19 mouse cellular contexts compared by ENCODE assay signal in genomic region chrX:159638500-159639227, GRCm38 (mm10). TPM values are rescaled to one million over a fixed set of nuclear protein-coding genes. Genes with fewer than 3 reads are reported as not detected.
A peak's percentile ranks its signal among the peaks of the same experiment; 100 is the strongest.
DNase-seq lines count a peak whose midpoint lies in the region; ATAC-seq and TF ChIP-seq lines count a peak whose summit lies in the region.
"Had no signal": no experiment of that assay in that cellular context is flagged by ENCODE, and none has a peak within 500 bp of the region (broad histone marks: within the 10 kb centered on the region; RNA-seq: fewer than 3 reads in every experiment).

No protein-coding gene starts in this region.

- dilution Hi-C loops in CH12.LX (cut with MboI; ENCODE audit: extremely low pct_ligation_motif_present, extremely low pct_unique_long_range_greater_than_20kb, low sequenced_read_pairs), result no loop called here

- no peaks in the 10 kb centered on the region for H3K9me3 ChIP-seq in CH12.LX (replicated peaks; ENCODE audit: low read length)
- H3K9me3 ChIP-seq in liver, embryonic 12.5 days (replicated peaks), result no peaks in the 10 kb centered on the region
- peaks cover 6% of the 10 kb centered on the region; the same call in 1 of the 2 replicates for H3K9me3 ChIP-seq in megakaryocyte, embryonic 14.5 days
- H3K9me3 ChIP-seq in heart, embryonic 10.5 days, result no peaks in the 10 kb centered on the region
- H3K9me3 ChIP-seq: forebrain, embryonic 10.5 days; hindbrain, embryonic 15.5 days; limb, embryonic 10.5 days; neural tube, embryonic 12.5 days had no signal

- peaks cover 11 to 19% of the 10 kb centered on the region in 2 experiments for H3K4me1 ChIP-seq in CH12.LX (ENCODE audit: control insufficient read depth in 1 of 2, insufficient read depth in 2 of 2)
- peaks cover 2% of the 10 kb centered on the region; the same call in 1 of the 2 replicates for H3K4me1 ChIP-seq in bone marrow, adult 2 months (ENCODE audit: control insufficient read depth, insufficient read depth, low read length)
- peaks cover 15% of the 10 kb centered on the region for H3K4me1 ChIP-seq in liver, embryonic 12.5 days
- peaks cover 10% of the 10 kb centered on the region for H3K4me1 ChIP-seq in megakaryocyte, embryonic 14.5 days
- H3K4me1 ChIP-seq in heart, embryonic 10.5 days, result no peaks in the 10 kb centered on the region
- H3K4me1 ChIP-seq: forebrain, embryonic 10.5 days; hindbrain, embryonic 15.5 days; limb, embryonic 10.5 days; neural tube, embryonic 12.5 days had no signal

- H3K4me3 ChIP-seq in CH12.LX (replicated peaks in 1 of 3; ENCODE audit: low read depth in 2 of 3, low read length in 2 of 3, poor library complexity in 1 of 3), result no peak overlapping the region
- peak overlapping the region; percentile 65 for H3K4me3 ChIP-seq in bone marrow, adult 2 months (replicated peaks; ENCODE audit: control insufficient read depth, low read depth, low read length)
- no peak overlapping the region for H3K4me3 ChIP-seq in liver, embryonic 12.5 days
- peak overlapping the region; percentile 59 for H3K4me3 ChIP-seq in megakaryocyte, embryonic 14.5 days (replicated peaks)
- H3K4me3 ChIP-seq in heart, embryonic 10.5 days, result no peak overlapping the region
- H3K4me3 ChIP-seq: forebrain, embryonic 10.5 days; hindbrain, embryonic 15.5 days; limb, embryonic 10.5 days; neural tube, embryonic 12.5 days had no signal

- H3K9ac ChIP-seq in CH12.LX (ENCODE audit: insufficient read depth, low read depth), result no peak overlapping the region; the same call in 1 of the 2 replicates
- no peak overlapping the region for H3K9ac ChIP-seq in liver, embryonic 12.5 days
- H3K9ac ChIP-seq: hindbrain, embryonic 15.5 days; neural tube, embryonic 12.5 days had no signal

- H3K79me2 ChIP-seq in CH12.LX (replicated peaks; ENCODE audit: control insufficient read depth, extremely low read depth, insufficient read depth, poor library complexity, severe bottlenecking), result peaks cover 9% of the 10 kb centered on the region

- ATAC-seq in liver, embryonic 12.5 days, result peak; percentile 51; the same call in 1 of the 2 replicates
- ATAC-seq: midbrain, embryonic 16.5 days; Patski had no signal

- no peak for TF ChIP-seq RAD21 in CH12.LX (IDR thresholded peaks at IDR 0.05; ENCODE audit: low read depth, low read length)

- in situ Hi-C loops in CH12.LX (cut with MboI; ENCODE audit: low pct_ligation_motif_present, low pct_unique_long_range_greater_than_20kb, low sequenced_read_pairs), result loop anchor here (25.0 kb wide), 1 partner anchor 124 kb away; no protein-coding TSS in a partner anchor

- 22% methylated on average over 4 of the region's 4 CpGs for WGBS in bone marrow, adult 2 months
- 42% methylated on average over 3 of the region's 4 CpGs for WGBS in liver, embryonic 12.5 days (ENCODE audit: insufficient replicate concordance)
- 66% methylated on average over 4 of the region's 4 CpGs for WGBS in heart, embryonic 10.5 days

- peak; percentile 23 for DNase-seq in CH12.LX (ENCODE audit: extremely low read depth)
- DNase-seq in adrenal gland, postnatal 4 days (ENCODE audit: low spot score in 2 of 2), result no peak
- no peak for DNase-seq in heart, embryonic 10.5 days (ENCODE audit: low spot score)
- DNase-seq in kidney, adult 8-10 months, result no peak
- DNase-seq: cerebellum, adult 2 months; gastrocnemius, postnatal 36 days; kidney, adult 2 months; kidney, postnatal 36 days; retina, postnatal 1 day; thymus, adult 18-20 months had no signal

- no peak overlapping the region for H3K4me2 ChIP-seq in CH12.LX (ENCODE audit: insufficient read depth, low read depth, poor library complexity, severe bottlenecking)
- no peak overlapping the region for H3K4me2 ChIP-seq in liver, embryonic 12.5 days
- H3K4me2 ChIP-seq: hindbrain, embryonic 15.5 days; neural tube, embryonic 12.5 days had no signal

- TF ChIP-seq EP300 in CH12.LX (IDR thresholded peaks at IDR 0.05; ENCODE audit: low read length), result no peak

- TF ChIP-seq CTCF in CH12.LX (conservative IDR thresholded peaks at IDR 0.05 in 1 of 2, IDR thresholded peaks at IDR 0.05 in 1 of 2; ENCODE audit: low read depth in 2 of 2, low read length in 2 of 2), result no peak
- no peak for TF ChIP-seq CTCF in bone marrow, adult 2 months (IDR thresholded peaks at IDR 0.05; ENCODE audit: control insufficient read depth, insufficient read depth, low read length)

- peak overlapping the region; percentile 4; the same call in 1 of the 2 replicates for H3K27ac ChIP-seq in CH12.LX (ENCODE audit: insufficient read depth, low read depth)
- peak overlapping the region; percentile 81; the same call in 1 of the 2 replicates for H3K27ac ChIP-seq in bone marrow, adult 2 months (ENCODE audit: control insufficient read depth, insufficient read depth, low read depth, low read length, poor library complexity)
- H3K27ac ChIP-seq in liver, embryonic 12.5 days, result no peak overlapping the region
- no peak overlapping the region for H3K27ac ChIP-seq in heart, embryonic 10.5 days
- H3K27ac ChIP-seq: forebrain, embryonic 10.5 days; hindbrain, embryonic 15.5 days; limb, embryonic 10.5 days; neural tube, embryonic 12.5 days had no signal

- no peaks in the 10 kb centered on the region for H3K36me3 ChIP-seq in CH12.LX (replicated peaks in 1 of 2; ENCODE audit: control insufficient read depth in 1 of 2, insufficient read depth in 1 of 2, low read length in 1 of 2)
- no peaks in the 10 kb centered on the region for H3K36me3 ChIP-seq in liver, embryonic 12.5 days
- H3K36me3 ChIP-seq in megakaryocyte, embryonic 14.5 days (replicated peaks; ENCODE audit: low read length), result no peaks in the 10 kb centered on the region
- no peaks in the 10 kb centered on the region for H3K36me3 ChIP-seq in heart, embryonic 10.5 days
- H3K36me3 ChIP-seq: forebrain, embryonic 10.5 days; hindbrain, embryonic 15.5 days; limb, embryonic 10.5 days; neural tube, embryonic 12.5 days had no signal

- TF ChIP-seq POLR2A in CH12.LX (IDR thresholded peaks at IDR 0.05; ENCODE audit: low read depth, low read length), result no peak
- no peak for TF ChIP-seq POLR2A in bone marrow, adult 2 months (IDR thresholded peaks at IDR 0.05; ENCODE audit: borderline replicate concordance, control insufficient read depth, low read depth, low read length)

- H3K27me3 ChIP-seq in CH12.LX (replicated peaks), result no peaks in the 10 kb centered on the region
- no peaks in the 10 kb centered on the region for H3K27me3 ChIP-seq in liver, embryonic 12.5 days (replicated peaks)
- peaks cover 2% of the 10 kb centered on the region for H3K27me3 ChIP-seq in megakaryocyte, embryonic 14.5 days (replicated peaks)
- no peaks in the 10 kb centered on the region; the same call in 1 of the 2 replicates for H3K27me3 ChIP-seq in heart, embryonic 10.5 days (ENCODE audit: insufficient read depth, poor library complexity, severe bottlenecking)
- H3K27me3 ChIP-seq: hindbrain, embryonic 15.5 days; neural tube, embryonic 12.5 days; Patski had no signal

TF ChIP-seq in CH12.LX, 34 proteins besides CTCF, POLR2A, EP300 and RAD21:
- peak; percentile 46; the same call in 1 of the 2 replicates for TF ChIP-seq ZNF384 (IDR thresholded peaks at IDR 0.05; ENCODE audit: low read depth, low read length)
- no peak for TF ChIP-seq ETS1 (conservative IDR thresholded peaks at IDR 0.05; ENCODE audit: low read depth, low read length)

RNA-seq across cellular contexts. Expression of gene Sh3kbp1, which starts 11.6 kb away (rescaled TPM):
- total RNA-seq in CH12.LX (2012; rRNA removed) (45.4 and 47.6 TPM in 2 replicates), CH12.LX (2014; rRNA removed) (48.2 and 49.7 TPM in 2 replicates)
- polyA plus RNA-seq in CH12.LX (2012; ENCODE audit: insufficient read length, low read depth), result 70.2 and 85.8 TPM in 2 replicates
- 15.7 and 32.2 TPM in 2 replicates for polyA plus RNA-seq in bone marrow, adult 2 months (2011; ENCODE audit: insufficient read depth, insufficient read length, low replicate concordance, missing spikeins)
- 16.1 and 16.8 TPM in 2 replicates for polyA plus RNA-seq in liver, embryonic 12.5 days (2016; fragmentation: Nextera tagmentation; extraction: Ambion mirVana)
- 1.5 and 1.9 TPM in 2 replicates for polyA plus RNA-seq in megakaryocyte, embryonic 14.5 days (2012; ENCODE audit: insufficient read depth, low replicate concordance)
- 10 to 100 TPM; 24.7 to 30.8 TPM for total RNA-seq in adrenal gland, postnatal 4 days (2021)
- 54.1 and 80.8 TPM in 2 replicates for polyA plus RNA-seq in heart, embryonic 10.5 days (2016; fragmentation: Nextera tagmentation; extraction: Ambion mirVana)

Comparison
In these comparisons a context has a peak if more than half of its experiments do, and no peak if none do; other contexts are left out.
1. H3K27ac ChIP-seq: peak in CH12.LX (single experiment) and bone marrow, adult 2 months (single experiment); none in liver, embryonic 12.5 days (single experiment) and heart, embryonic 10.5 days (single experiment).
2. H3K4me3 ChIP-seq: peak in bone marrow, adult 2 months (single experiment) and megakaryocyte, embryonic 14.5 days (single experiment); none in CH12.LX (0 of 3), liver, embryonic 12.5 days (single experiment) and heart, embryonic 10.5 days (single experiment).